Mouse (Mus musculus): ENCODE data around the gene Ccdc159. TPM values are rescaled to one million over a fixed set of nuclear protein-coding genes. Genes with fewer than 3 reads are reported as not detected.

The Ccdc159 gene
- polyA plus RNA-seq, 1 experiment from 2014 or later, result 12.7 TPM

DNA sequence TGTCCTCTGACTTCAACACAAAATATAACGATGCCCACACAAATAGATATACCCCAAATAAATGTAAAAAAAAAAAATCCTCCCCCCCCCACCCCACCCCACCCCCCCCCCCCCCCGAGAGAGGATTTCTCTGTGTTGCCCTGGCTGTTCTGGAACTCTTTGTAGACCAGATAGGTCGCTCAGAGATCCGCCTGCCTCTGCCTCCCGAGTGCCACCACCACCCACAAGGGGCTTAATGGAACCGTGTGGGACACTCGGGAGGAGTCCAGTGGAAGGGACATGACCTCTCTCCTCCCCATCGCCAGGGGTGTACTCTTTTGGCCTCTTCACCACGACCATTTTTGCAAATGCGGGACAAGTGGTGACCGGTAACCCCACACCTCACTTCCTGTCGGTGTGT lies 15.8 kb downstream of the Ccdc159 start:
- Histone ChIP-seq H3K4me1 (ENCODE audit: control insufficient read depth, insufficient read depth, low read length) (peaks cover 13% of the 10 kb centered on the region), H3K27me3 (ENCODE audit: control insufficient read depth, insufficient read depth, low read depth, low read length) (no peaks in the 10 kb centered on the region), H3K9me3 (replicated peaks; ENCODE audit: control insufficient read depth, low read length, poor library complexity, severe bottlenecking) (no peaks in the 10 kb centered on the region), H3K4me2 (ENCODE audit: low read length) (no peak overlapping the region), H3K27ac (ENCODE audit: low read length) (no peak overlapping the region), H3K36me3 (ENCODE audit: control insufficient read depth, insufficient read depth, low read length) (peaks cover 13% of the 10 kb centered on the region), H3K4me3 (ENCODE audit: low read depth, low read length) (no peak overlapping the region), H3K9ac (ENCODE audit: low read depth, low read length) (no peak overlapping the region)
- WGBS, result 80% methylated on average over 11 of the region's 12 CpGs
- no peak for ATAC-seq

DNA sequence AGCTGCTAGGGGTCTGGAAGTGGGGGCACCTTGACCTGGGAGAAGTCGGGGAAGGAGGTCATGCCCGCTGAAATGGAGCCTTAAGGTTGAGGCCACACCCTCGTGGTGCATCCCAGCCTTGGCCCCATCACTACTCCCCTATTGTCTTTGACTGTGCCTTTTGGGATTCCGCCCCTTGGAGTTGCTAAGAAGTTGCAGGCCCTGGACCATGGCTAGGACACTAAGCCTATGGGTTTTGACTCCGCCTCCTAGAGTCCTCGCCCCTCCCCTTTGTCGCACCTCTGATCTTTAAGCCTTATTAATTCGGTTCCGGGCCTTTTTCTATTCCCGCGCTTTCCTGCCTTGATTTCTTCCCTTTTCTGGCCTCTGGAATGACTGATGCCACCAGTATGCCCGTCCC lies 16.4 kb downstream of the Ccdc159 start:
- H3K4me3 ChIP-seq (ENCODE audit: low read depth, low read length), result no peak overlapping the region
- no peaks in the 10 kb centered on the region for H3K9me3 ChIP-seq (replicated peaks; ENCODE audit: control insufficient read depth, low read length, poor library complexity, severe bottlenecking)
- 0 out of 2 replicates have a peak, but pooled peaks have one; percentile 5 for ATAC-seq
- peaks cover 7% of the 10 kb centered on the region for H3K4me1 ChIP-seq (ENCODE audit: control insufficient read depth, insufficient read depth, low read length)
- no peaks in the 10 kb centered on the region for H3K27me3 ChIP-seq (ENCODE audit: control insufficient read depth, insufficient read depth, low read depth, low read length)
- 53% methylated on average over 12 of the region's 12 CpGs for WGBS
- no peak overlapping the region for H3K9ac ChIP-seq (ENCODE audit: low read depth, low read length)
- no peak overlapping the region for H3K4me2 ChIP-seq (ENCODE audit: low read length)
- H3K36me3 ChIP-seq (ENCODE audit: control insufficient read depth, insufficient read depth, low read length), result peaks cover 13% of the 10 kb centered on the region
- H3K27ac ChIP-seq (ENCODE audit: low read length), result no peak overlapping the region

GRCm38 (mm10) chr9:21944267-21944666 lies 17.0 kb downstream of the Ccdc159 start:
- Histone ChIP-seq H3K4me3 (ENCODE audit: low read depth, low read length) (no peak overlapping the region), H3K4me2 (ENCODE audit: low read length) (no peak overlapping the region), H3K9ac (ENCODE audit: low read depth, low read length) (no peak overlapping the region), H3K27ac (ENCODE audit: low read length) (no peak overlapping the region), H3K27me3 (ENCODE audit: control insufficient read depth, insufficient read depth, low read depth, low read length) (no peaks in the 10 kb centered on the region), H3K9me3 (replicated peaks; ENCODE audit: control insufficient read depth, low read length, poor library complexity, severe bottlenecking) (no peaks in the 10 kb centered on the region), H3K36me3 (ENCODE audit: control insufficient read depth, insufficient read depth, low read length) (peaks cover 13% of the 10 kb centered on the region), H3K4me1 (ENCODE audit: control insufficient read depth, insufficient read depth, low read length) (peaks cover 1% of the 10 kb centered on the region; the same call in 1 of the 2 replicates)
- WGBS, result 28% methylated on average over 23 of the region's 23 CpGs
- ATAC-seq, result no peak

- Histone ChIP-seq H3K4me3 (ENCODE audit: low read depth, low read length) (no peak overlapping the region), H3K4me1 (ENCODE audit: control insufficient read depth, insufficient read depth, low read length) (no peaks in the 10 kb centered on the region), H3K4me2 (ENCODE audit: low read length) (no peak overlapping the region), H3K27me3 (ENCODE audit: control insufficient read depth, insufficient read depth, low read depth, low read length) (no peaks in the 10 kb centered on the region), H3K9ac (ENCODE audit: low read depth, low read length) (no peak overlapping the region), H3K9me3 (replicated peaks; ENCODE audit: control insufficient read depth, low read length, poor library complexity, severe bottlenecking) (no peaks in the 10 kb centered on the region), H3K27ac (ENCODE audit: low read length) (no peak overlapping the region), H3K36me3 (ENCODE audit: control insufficient read depth, insufficient read depth, low read length) (peaks cover 6% of the 10 kb centered on the region; the same call in 1 of the 2 replicates)
- 10% methylated on average over 27 of the region's 28 CpGs for WGBS
- ATAC-seq, result no peak
Observed at GRCm38 (mm10) chr9:21947540-21948130, 20.4 kb downstream of the Ccdc159 start.

DNA sequence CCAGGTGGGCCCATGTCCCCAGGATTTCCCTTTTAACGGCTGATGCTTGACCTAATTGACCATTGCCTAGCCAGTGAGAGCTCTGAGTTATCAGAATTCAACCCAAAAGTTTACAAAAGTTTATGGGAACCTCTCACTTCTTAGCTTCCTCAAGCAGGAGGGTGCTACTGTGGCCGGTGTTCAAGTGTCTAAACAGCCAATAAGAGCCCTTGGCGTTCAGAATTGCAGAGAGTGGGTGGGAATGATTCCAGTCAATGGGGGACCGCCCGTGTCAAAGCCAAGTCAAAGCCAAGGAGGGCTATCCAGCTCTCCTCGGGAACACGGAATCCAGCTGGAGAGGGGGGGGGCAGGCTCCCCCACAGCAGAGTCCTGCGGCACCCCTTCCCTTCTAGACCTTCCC lies 20.9 kb downstream of the Ccdc159 start:
- Histone ChIP-seq H3K4me3 (ENCODE audit: low read depth, low read length) (no peak overlapping the region), H3K36me3 (ENCODE audit: control insufficient read depth, insufficient read depth, low read length) (peaks cover 6% of the 10 kb centered on the region; the same call in 1 of the 2 replicates), H3K27ac (ENCODE audit: low read length) (no peak overlapping the region), H3K9ac (ENCODE audit: low read depth, low read length) (no peak overlapping the region), H3K4me2 (ENCODE audit: low read length) (no peak overlapping the region), H3K4me1 (ENCODE audit: control insufficient read depth, insufficient read depth, low read length) (peaks cover 3% of the 10 kb centered on the region; the same call in 1 of the 2 replicates), H3K9me3 (replicated peaks; ENCODE audit: control insufficient read depth, low read length, poor library complexity, severe bottlenecking) (no peaks in the 10 kb centered on the region), H3K27me3 (ENCODE audit: control insufficient read depth, insufficient read depth, low read depth, low read length) (no peaks in the 10 kb centered on the region)
- WGBS, result 64% methylated on average over 8 of the region's 8 CpGs
- no peak for ATAC-seq

- Histone ChIP-seq H3K27me3 (ENCODE audit: control insufficient read depth, insufficient read depth, low read depth, low read length) (no peaks in the 10 kb centered on the region), H3K36me3 (ENCODE audit: control insufficient read depth, insufficient read depth, low read length) (peaks cover 6% of the 10 kb centered on the region; the same call in 1 of the 2 replicates), H3K4me1 (ENCODE audit: control insufficient read depth, insufficient read depth, low read length) (peaks cover 7% of the 10 kb centered on the region), H3K4me2 (ENCODE audit: low read length) (no peak overlapping the region), H3K4me3 (ENCODE audit: low read depth, low read length) (no peak overlapping the region), H3K9me3 (replicated peaks; ENCODE audit: control insufficient read depth, low read length, poor library complexity, severe bottlenecking) (no peaks in the 10 kb centered on the region), H3K27ac (ENCODE audit: low read length) (no peak overlapping the region), H3K9ac (ENCODE audit: low read depth, low read length) (no peak overlapping the region)
- WGBS, result 65% methylated on average over 6 of the region's 6 CpGs
- no peak for ATAC-seq
Observed at GRCm38 (mm10) chr9:21948790-21949189, 21.5 kb downstream of the Ccdc159 start.

- no peak overlapping the region for H3K4me3 ChIP-seq (ENCODE audit: low read depth, low read length)
- no peak for ATAC-seq
- H3K9me3 ChIP-seq (replicated peaks; ENCODE audit: control insufficient read depth, low read length, poor library complexity, severe bottlenecking), result no peaks in the 10 kb centered on the region
- no peak overlapping the region for H3K27ac ChIP-seq (ENCODE audit: low read length)
- WGBS, result 19% methylated on average over 11 of the region's 11 CpGs
- H3K4me1 ChIP-seq (ENCODE audit: control insufficient read depth, insufficient read depth, low read length), result peaks cover 17% of the 10 kb centered on the region
- H3K4me2 ChIP-seq (ENCODE audit: low read length), result no peak overlapping the region
- no peaks in the 10 kb centered on the region for H3K27me3 ChIP-seq (ENCODE audit: control insufficient read depth, insufficient read depth, low read depth, low read length)
- peaks cover 6% of the 10 kb centered on the region; the same call in 1 of the 2 replicates for H3K36me3 ChIP-seq (ENCODE audit: control insufficient read depth, insufficient read depth, low read length)
- H3K9ac ChIP-seq (ENCODE audit: low read depth, low read length), result no peak overlapping the region
Observed at GRCm38 (mm10) chr9:21950322-21950721, 23.1 kb downstream of the Ccdc159 start.

DNA sequence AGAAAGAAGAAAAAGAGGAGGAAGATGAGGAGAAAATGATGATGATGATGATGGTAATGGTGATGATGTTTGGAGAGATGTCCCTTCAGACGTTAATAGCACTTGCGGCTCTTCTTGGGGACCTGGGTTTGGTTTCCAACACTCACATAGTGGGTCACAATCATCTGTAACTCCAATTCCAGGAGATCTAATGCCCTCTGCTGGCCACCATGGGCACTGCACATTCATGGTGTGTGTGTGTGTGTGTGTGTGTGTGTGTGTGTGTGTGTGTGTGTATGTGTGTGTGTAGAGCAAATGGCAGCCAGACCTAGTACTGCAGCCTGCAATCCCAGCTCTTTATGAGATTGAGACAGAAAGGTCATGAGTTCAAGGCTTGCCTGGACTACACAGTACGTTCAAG lies 24.7 kb downstream of the Ccdc159 start:
- WGBS, result 80% methylated on average over 3 of the region's 3 CpGs
- Histone ChIP-seq H3K27ac (ENCODE audit: low read length) (no peak overlapping the region), H3K9ac (ENCODE audit: low read depth, low read length) (no peak overlapping the region), H3K4me2 (ENCODE audit: low read length) (no peak overlapping the region), H3K4me1 (ENCODE audit: control insufficient read depth, insufficient read depth, low read length) (peaks cover 23% of the 10 kb centered on the region), H3K36me3 (ENCODE audit: control insufficient read depth, insufficient read depth, low read length) (0 out of 2 replicates have a peak, but pooled peaks cover 4% of the 10 kb centered on the region), H3K4me3 (ENCODE audit: low read depth, low read length) (no peak overlapping the region), H3K27me3 (ENCODE audit: control insufficient read depth, insufficient read depth, low read depth, low read length) (no peaks in the 10 kb centered on the region), H3K9me3 (replicated peaks; ENCODE audit: control insufficient read depth, low read length, poor library complexity, severe bottlenecking) (no peaks in the 10 kb centered on the region)
- ATAC-seq, result no peak

- Histone ChIP-seq H3K4me1 (ENCODE audit: control insufficient read depth, insufficient read depth, low read length) (peaks cover 23% of the 10 kb centered on the region), H3K4me2 (ENCODE audit: low read length) (peak overlapping the region; percentile 17; the same call in 1 of the 2 replicates), H3K27ac (ENCODE audit: low read length) (peak overlapping the region; percentile 71), H3K9ac (ENCODE audit: low read depth, low read length) (no peak overlapping the region), H3K9me3 (replicated peaks; ENCODE audit: control insufficient read depth, low read length, poor library complexity, severe bottlenecking) (no peaks in the 10 kb centered on the region), H3K27me3 (ENCODE audit: control insufficient read depth, insufficient read depth, low read depth, low read length) (no peaks in the 10 kb centered on the region), H3K36me3 (ENCODE audit: control insufficient read depth, insufficient read depth, low read length) (no peaks in the 10 kb centered on the region), H3K4me3 (ENCODE audit: low read depth, low read length) (no peak overlapping the region)
- 0% methylated on average over 3 of the region's 3 CpGs for WGBS
- ATAC-seq, result peak; percentile 15
Observed at GRCm38 (mm10) chr9:21953600-21953999, 26.3 kb downstream of the Ccdc159 start.
